25 mouse cellular contexts compared by ENCODE assay signal in the genomic region with DNA sequence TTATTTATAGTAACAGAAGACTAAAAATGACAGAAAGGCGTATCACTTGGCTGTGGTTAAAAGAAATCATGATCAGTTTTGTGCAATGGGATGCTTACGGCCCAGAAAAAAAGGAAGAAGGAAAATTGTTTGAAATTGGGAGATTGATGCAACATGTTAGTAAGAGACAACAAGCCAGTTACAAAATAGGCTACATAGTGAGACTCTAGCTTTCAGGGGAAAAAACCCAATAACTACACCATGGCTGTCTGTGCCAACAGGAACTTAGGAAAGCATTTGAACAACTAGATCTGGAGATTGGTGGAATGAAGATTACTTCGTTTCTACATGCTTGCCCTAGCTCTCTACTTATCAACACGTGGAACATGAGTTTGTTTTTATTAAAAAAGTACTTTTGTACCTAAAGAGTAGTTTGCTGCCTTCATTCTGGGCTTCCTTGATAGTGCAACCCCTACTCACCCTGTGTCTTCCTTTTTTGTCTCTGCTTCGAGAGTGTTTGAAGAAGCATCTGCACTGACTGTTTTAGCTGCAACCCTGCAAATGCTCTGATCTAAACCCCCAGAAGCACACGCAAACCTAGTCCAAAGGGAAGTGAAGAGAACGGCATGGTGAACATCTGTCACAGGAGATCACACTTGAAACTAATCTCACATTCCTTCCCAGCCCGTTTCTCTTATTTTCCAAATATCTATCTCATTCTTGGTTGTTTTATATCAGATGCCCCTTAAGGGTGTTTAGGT.
"Had no signal": no experiment of that assay in that cellular context is flagged by ENCODE, and none has a peak within 500 bp of the region (broad histone marks: within the 10 kb centered on the region; RNA-seq: fewer than 3 reads in every experiment).

No protein-coding gene starts in this region.

- H3K36me3 ChIP-seq: heart, embryonic 10.5 days; heart, embryonic 12.5 days; hindbrain, embryonic 10.5 days; hindbrain, embryonic 12.5 days; intestine, embryonic 15.5 days; limb, embryonic 10.5 days; limb, embryonic 12.5 days had no signal

- H3K4me2 ChIP-seq: heart, embryonic 12.5 days; hindbrain, embryonic 12.5 days; hindbrain, embryonic 14.5 days; intestine, embryonic 15.5 days; limb, embryonic 12.5 days had no signal

- H3K4me1 ChIP-seq: heart, embryonic 10.5 days; hindbrain, embryonic 10.5 days; hindbrain, embryonic 12.5 days; intestine, embryonic 15.5 days; limb, embryonic 10.5 days; limb, embryonic 12.5 days had no signal

- H3K9me3 ChIP-seq: heart, embryonic 10.5 days; heart, embryonic 12.5 days; hindbrain, embryonic 10.5 days; hindbrain, embryonic 12.5 days; intestine, embryonic 15.5 days; limb, embryonic 10.5 days; limb, embryonic 12.5 days had no signal

- H3K27ac ChIP-seq: heart, embryonic 10.5 days; hindbrain, embryonic 10.5 days; hindbrain, embryonic 12.5 days; hindbrain, embryonic 14.5 days; intestine, embryonic 15.5 days; layer of hippocampus, adult 2 months; limb, embryonic 10.5 days; limb, embryonic 12.5 days had no signal

- DNase-seq: gastrocnemius, postnatal 14 days; gastrocnemius, postnatal 36 days; heart, adult 18-20 months; heart, postnatal 10 days; heart, postnatal 4 days; kidney, adult 18-20 months; kidney, adult 8-10 months; kidney, postnatal 10 days; kidney, postnatal 25 days; kidney, postnatal 4 days; layer of hippocampus, adult 9-11 months; layer of hippocampus, postnatal 36 days; liver had no signal

- H3K9ac ChIP-seq: heart, embryonic 12.5 days; hindbrain, embryonic 12.5 days; hindbrain, embryonic 14.5 days; intestine, embryonic 15.5 days; limb, embryonic 12.5 days had no signal

- H3K4me3 ChIP-seq: heart, embryonic 10.5 days; heart, embryonic 12.5 days; hindbrain, embryonic 10.5 days; hindbrain, embryonic 12.5 days; intestine, embryonic 15.5 days; layer of hippocampus, adult 2 months; limb, embryonic 10.5 days; limb, embryonic 12.5 days had no signal

- H3K27me3 ChIP-seq: heart, embryonic 12.5 days; intestine, embryonic 15.5 days had no signal

- ATAC-seq: hindbrain, embryonic 16.5 days; inflammation-experienced regulatory T-cells, adult 6 months; intestine, embryonic 15.5 days; intestine, postnatal 0 days had no signal
